Mouse (Mus musculus) embryonic fibroblast, embryonic 13.5 days (primary cell): ENCODE results near the gene Mtus2. TPM values are rescaled to one million over a fixed set of nuclear protein-coding genes. Genes with fewer than 3 reads are reported as not detected.
"Not testable (repeated sequence)": the region's sequence is repeated elsewhere in the genome, so short reads cannot be mapped to it uniquely, and the experiment has no call there.

Experiments used
- H3K27ac ChIP-seq: 2 replicates; pipeline ENCODE4 v1.5.1; 2012; ENCODE audit warnings: low read length, control low read depth, inconsistent platforms; ENCODE audit not compliant: insufficient read depth
- H3K4me1 ChIP-seq: 2 replicates; pipeline ENCODE4 v1.6.1; 2011; ENCODE audit warnings: low read length; ENCODE audit not compliant: control insufficient read depth, insufficient read depth
- H3K4me3 ChIP-seq: 2 replicates; pipeline ENCODE4 v1.5.1; 2011; ENCODE audit warnings: mild to moderate bottlenecking, control low read depth, low read length; ENCODE audit not compliant: insufficient read depth
- CTCF ChIP-seq: IDR thresholded peaks from 2 replicates; pipeline ENCODE4 v1.5.1; 2011; ENCODE audit warnings: mild to moderate bottlenecking, control low read depth, low read length, moderate library complexity, borderline replicate concordance; ENCODE audit not compliant: insufficient read depth
- POLR2A ChIP-seq: IDR thresholded peaks from 2 replicates; pipeline ENCODE4 v1.6.1; 2011; ENCODE audit warnings: low read depth, mild to moderate bottlenecking, control low read depth, low read length, moderate library complexity
- polyA plus RNA-seq: library from polyadenylated mRNA; stranded (reverse); fragments of >200 nt; gene quantifications from 2 replicates; pipeline ENCODE4 v1.2.4, GENCODE M21; 2011; ENCODE audit warnings: low read depth; ENCODE audit not compliant: missing spikeins, insufficient read length

The Mtus2 gene
- polyA plus RNA-seq, 1 experiment, result 7.5 TPM

- H3K4me3 ChIP-seq, result no peak overlapping the region
- no peak overlapping the region for H3K27ac ChIP-seq
- TF ChIP-seq CTCF (0 out of 2 replicates have a peak, but pooled peaks have one; percentile 6), POLR2A (no peak)
- no peaks in the 10 kb centered on the region for H3K4me1 ChIP-seq
These were observed 31.1 kb upstream of the Mtus2 start for GRCm38 (mm10) chr5:147925935-147926604.

DNA sequence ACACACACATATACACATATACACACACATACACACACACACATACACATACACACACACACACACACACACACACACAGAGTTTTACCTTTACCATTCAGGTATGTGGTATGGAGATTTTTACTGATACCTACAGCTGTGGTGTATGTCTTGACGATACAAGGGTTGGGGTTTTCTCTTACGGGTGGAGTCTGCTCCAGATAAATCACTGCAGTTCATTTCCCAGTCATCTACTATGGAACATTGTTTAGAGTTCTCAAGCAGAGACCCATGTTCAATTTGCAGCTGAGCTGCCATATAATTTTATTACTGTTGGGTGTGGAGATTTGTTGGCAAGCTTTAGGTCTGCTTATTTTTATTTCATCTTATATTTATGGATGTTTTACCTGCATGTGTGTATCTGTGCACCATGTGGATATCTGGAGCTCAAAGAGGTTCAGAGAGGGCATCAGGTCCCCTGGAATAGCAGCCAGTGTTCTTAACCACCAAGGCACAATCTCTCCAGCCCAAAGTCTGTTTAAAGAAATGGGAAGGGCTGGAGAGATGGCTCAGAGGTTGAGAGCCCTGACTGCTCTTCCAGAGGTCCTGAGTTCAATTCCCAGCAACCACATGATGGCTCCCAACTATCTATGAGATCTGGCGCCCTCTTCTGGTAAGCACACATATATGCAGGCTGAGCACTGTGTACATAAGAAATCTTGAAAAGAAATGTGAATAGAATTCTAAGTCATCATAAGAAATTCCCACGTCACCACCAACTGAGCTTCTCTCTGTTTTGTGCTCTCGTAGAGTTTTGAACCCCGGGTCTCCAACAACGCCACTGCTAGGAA lies 28.2 kb upstream of the Mtus2 start:
- no peak overlapping the region for H3K27ac ChIP-seq
- H3K4me1 ChIP-seq, result no peaks in the 10 kb centered on the region
- H3K4me3 ChIP-seq, result no peak overlapping the region
- TF ChIP-seq POLR2A (no peak), CTCF (no peak)

GRCm38 (mm10) chr5:147935096-147935495 lies 22.0 kb upstream of the Mtus2 start:
- Histone ChIP-seq H3K4me1 (no peaks in the 10 kb centered on the region), H3K27ac (no peak overlapping the region), H3K4me3 (no peak overlapping the region)
- TF ChIP-seq POLR2A (no peak), CTCF (no peak)

GRCm38 (mm10) chr5:147939226-147939625 lies 17.9 kb upstream of the Mtus2 start:
- H3K27ac ChIP-seq, result no peak overlapping the region
- TF ChIP-seq POLR2A (no peak), CTCF (no peak)
- no peaks in the 10 kb centered on the region for H3K4me1 ChIP-seq
- H3K4me3 ChIP-seq, result no peak overlapping the region

GRCm38 (mm10) chr5:147945000-147945666 lies 12.0 kb upstream of the Mtus2 start:
- H3K4me1 ChIP-seq, result no peaks in the 10 kb centered on the region
- peak; percentile 76; the same call in 1 of the 2 replicates for TF ChIP-seq CTCF
- no peak for TF ChIP-seq POLR2A
- no peak overlapping the region for H3K27ac ChIP-seq
- no peak overlapping the region for H3K4me3 ChIP-seq

DNA sequence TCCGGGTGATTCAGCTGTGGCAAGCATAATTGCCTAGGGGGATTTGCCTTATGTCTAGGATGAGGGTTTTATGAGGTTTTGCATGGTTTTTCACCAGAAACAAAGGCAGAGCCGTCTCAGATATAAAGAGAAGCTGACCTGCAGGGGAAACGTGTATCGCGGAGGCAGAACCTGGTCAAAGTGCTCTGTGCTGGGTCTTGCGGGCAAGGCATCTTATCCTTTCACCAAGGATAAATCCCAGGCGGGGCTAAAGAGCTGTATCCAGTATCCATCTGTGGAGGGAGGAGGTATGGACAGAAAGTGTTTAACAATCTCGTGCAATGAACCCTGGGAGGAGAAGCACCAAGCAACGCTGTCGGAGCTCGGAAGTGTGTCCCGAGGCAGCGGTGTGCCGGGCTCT lies 7.2 kb upstream of the Mtus2 start:
- TF ChIP-seq CTCF, result no peak
- TF ChIP-seq POLR2A, result no peak

GRCm38 (mm10) chr5:147951751-147952150 lies 5.4 kb upstream of the Mtus2 start:
- Histone ChIP-seq H3K4me1 (no peaks in the 10 kb centered on the region), H3K4me3 (no peak overlapping the region), H3K27ac (no peak overlapping the region)
- TF ChIP-seq CTCF (no peak), POLR2A (no peak)

More for the DNA sequence above, 7.2 kb upstream of the Mtus2 start:
- H3K4me3 ChIP-seq, result no peak overlapping the region
- H3K27ac ChIP-seq, result no peak overlapping the region
- no peaks in the 10 kb centered on the region for H3K4me1 ChIP-seq

GRCm38 (mm10) chr5:147953181-147953580 lies 3.9 kb upstream of the Mtus2 start:
- not testable (repeated sequence) for H3K4me3 ChIP-seq, H3K4me1 ChIP-seq, H3K27ac ChIP-seq

GRCm38 (mm10) chr5:147955671-147956070 lies 1.4 kb upstream of the Mtus2 start:
- H3K4me3 ChIP-seq, result no peak overlapping the region
- H3K4me1 ChIP-seq, result no peaks in the 10 kb centered on the region
- no peak overlapping the region for H3K27ac ChIP-seq
- TF ChIP-seq CTCF (no peak), POLR2A (no peak)

GRCm38 (mm10) chr5:147956421-147956820 lies 699 bp upstream of the Mtus2 start:
- H3K4me1 ChIP-seq, result no peaks in the 10 kb centered on the region
- no peak for TF ChIP-seq POLR2A
- no peak for TF ChIP-seq CTCF
- no peak overlapping the region for H3K27ac ChIP-seq
- no peak overlapping the region for H3K4me3 ChIP-seq
